Mouse (Mus musculus) induced T-regulatory cell, adult 2 months (primary cell): ENCODE data around the gene Zmynd12.

Experiments used
- DNase-seq: peaks from one replicate; pipeline ENCODE4 v3.0.0-alpha.2; 2012; ENCODE audit warnings: low read depth

Zmynd12 gene

DNA sequence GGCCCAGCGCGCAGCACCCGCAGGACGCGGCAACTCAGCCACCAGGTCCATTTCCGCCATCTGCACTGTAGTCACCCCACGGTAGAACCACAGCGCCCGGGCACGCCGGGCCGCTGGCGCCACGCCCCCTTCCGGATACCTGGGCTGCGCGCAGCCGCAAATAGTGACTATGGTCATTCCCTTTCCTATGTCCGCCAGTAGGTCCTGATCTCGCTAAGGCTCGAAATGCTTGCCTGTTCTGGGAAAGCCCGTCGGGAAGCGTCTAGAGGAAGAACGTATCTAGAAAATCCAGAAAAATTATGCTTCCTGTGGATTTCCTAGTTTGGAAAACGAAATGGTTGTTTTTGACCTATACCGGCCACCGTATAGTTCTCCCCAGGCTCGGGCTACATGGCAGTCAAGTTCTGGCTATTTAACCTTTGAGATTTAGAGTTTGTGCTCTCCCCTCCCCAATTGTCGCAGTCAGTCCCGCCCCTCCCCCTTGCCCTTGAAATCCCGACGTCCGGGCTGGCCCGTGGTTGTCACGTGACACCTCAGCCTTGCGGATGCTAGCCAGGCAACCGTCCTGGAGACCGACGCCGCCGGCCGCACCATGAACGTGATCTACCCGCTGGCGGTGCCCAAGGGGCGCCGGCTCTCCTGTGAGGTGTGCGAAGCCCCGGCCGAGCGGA is at the start of gene Zmynd12, which contains the start of gene Ppcs:
TSS of gene Zmynd12 (plus strand) at position 521 of the 671 bp plus-strand sequence.
TSS of gene Ppcs (minus strand) at position 127 of the 671 bp plus-strand sequence.
- peak; percentile 95 for DNase-seq

DNA sequence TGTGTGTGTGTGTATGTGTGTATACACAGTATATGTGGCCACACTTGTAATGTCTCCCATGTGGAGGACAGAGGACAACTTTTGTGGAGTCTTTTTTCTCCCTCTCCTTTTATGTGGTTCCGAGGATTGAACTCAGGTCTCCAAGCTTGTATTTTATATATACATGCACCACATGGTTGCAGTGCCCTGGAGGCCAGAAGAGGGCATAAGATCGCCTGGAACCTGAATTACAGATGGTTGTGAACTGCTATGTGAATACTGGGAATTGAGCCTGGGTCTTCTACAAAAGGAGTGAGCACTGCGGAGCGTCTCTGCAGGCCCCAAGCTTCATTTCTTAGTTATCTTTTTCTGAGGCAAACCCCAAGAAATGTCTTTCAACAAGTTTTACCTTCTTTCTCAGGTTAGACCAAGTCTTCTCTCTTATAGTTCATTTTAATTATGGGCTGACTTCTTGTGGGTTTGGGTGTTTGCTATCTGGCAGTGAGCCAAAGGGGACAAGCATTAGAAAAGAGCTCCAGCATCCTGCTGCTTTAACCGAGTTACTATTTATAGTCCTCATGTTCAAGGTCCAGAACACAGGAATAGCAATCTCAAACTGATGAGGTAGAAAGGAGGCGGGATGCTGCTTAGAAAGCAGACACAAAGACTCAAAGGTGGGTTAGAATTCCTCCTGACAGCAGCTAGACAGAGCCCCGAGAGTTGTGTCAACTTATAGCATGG is 41.0 kb upstream of the Zmynd12 start:
- DNase-seq: no peak

DNA sequence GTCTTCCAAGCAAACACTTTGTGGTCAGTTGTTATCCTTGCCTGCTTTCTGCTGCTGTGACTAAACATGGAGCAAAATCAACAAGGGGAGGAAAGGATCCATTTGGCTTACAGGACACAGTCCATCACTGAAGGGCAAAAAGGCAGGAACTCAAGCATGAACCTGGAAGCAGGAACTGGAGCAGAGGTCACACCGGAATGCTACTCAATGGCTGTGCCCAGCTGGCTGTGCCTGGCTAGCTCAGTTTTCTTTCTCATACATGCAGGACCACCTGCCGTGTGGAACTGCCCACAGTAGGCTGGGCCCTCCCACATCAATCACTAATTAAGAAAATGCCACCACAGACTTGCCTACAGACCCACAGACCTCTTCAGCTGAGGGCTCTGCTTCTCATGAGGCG is 33.4 kb upstream of the Zmynd12 start:
- DNase-seq: no peak

DNA sequence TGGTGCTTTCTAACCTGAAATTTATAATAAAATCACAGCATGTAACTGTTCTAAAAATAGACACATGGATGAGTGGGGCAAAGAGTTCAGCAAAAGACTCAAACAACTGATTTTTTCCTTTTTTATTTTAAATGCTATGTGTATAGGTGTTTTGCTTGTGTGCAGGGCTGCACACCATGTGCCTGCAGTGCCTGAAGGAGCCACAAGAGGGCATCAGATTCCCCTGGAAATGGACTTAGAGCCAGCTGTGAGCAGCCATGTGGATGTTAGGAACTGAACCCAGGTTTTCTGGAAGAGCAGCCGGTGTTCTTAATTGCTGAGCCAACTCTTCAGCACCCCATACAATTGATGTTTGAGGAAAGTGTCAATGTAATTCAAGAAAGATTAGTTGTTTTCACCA is 32.2 kb upstream of the Zmynd12 start:
- DNase-seq: peak; percentile 70

DNA sequence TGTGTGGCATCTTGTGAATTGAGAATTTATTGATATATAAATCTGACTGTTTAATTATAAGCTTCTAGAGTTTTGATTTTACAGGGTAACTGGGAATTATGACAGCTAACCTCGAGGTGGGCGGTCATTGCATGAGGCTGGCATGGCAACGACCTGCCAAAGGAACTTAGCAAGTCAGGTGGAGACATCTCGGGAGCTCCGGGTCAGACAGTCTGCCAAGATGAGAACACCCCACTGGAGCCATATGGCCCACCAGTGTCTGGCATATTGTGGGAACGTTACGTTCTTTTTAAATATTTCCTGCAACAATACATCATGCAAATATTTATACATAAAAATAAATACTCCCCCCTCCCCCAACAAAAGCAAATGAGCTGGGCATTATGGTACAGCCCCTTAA is 23.9 kb upstream of the Zmynd12 start:
- no peak for DNase-seq

GRCm38 (mm10) chr4:119400896-119401295 is 21.7 kb upstream of the Zmynd12 start:
- no peak for DNase-seq

GRCm38 (mm10) chr4:119403431-119403830 is 19.2 kb upstream of the Zmynd12 start:
- no peak for DNase-seq

GRCm38 (mm10) chr4:119411877-119412650 is 10.6 kb upstream of the Zmynd12 start:
- no peak for DNase-seq

GRCm38 (mm10) chr4:119412791-119413190 is 9.8 kb upstream of the Zmynd12 start:
- DNase-seq: no peak

- peak; percentile 88 for DNase-seq
Measured at GRCm38 (mm10) chr4:119415072-119415753, 7.4 kb upstream of the Zmynd12 start, which contains the start of gene Ccdc30. Ccdc30 (minus strand) TSS chr4:119415521.

DNA sequence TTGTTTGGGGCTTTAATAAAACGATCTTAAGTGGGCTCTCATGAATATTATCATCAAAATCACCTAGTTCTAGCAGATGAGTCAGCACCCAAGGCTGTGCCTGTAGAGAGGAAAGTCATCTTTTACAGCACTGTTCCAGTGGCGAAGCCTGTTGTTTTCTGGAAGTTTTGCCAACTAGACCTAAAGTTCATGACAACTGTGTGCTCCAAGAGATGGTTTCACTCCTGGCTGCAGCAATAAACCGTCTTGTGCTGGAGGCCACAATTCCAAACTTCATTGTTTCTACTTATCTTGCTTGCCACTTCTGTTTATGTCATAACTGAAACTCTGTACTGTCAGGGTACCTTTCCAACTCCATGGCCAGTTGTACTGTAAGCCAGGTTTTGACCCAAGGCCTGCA is 5.3 kb upstream of the Zmynd12 start:
- no peak for DNase-seq

- DNase-seq: no peak
Measured at GRCm38 (mm10) chr4:119417894-119418293, 4.7 kb upstream of the Zmynd12 start.

GRCm38 (mm10) chr4:119421191-119421590 is 1.4 kb upstream of the Zmynd12 start:
- DNase-seq: peak; percentile 27

GRCm38 (mm10) chr4:119421921-119422293 is 707 bp upstream of the Zmynd12 start:
- DNase-seq: no peak

GRCm38 (mm10) chr4:119425077-119425476 is 2.5 kb downstream of the Zmynd12 start:
- DNase-seq: no peak

DNA sequence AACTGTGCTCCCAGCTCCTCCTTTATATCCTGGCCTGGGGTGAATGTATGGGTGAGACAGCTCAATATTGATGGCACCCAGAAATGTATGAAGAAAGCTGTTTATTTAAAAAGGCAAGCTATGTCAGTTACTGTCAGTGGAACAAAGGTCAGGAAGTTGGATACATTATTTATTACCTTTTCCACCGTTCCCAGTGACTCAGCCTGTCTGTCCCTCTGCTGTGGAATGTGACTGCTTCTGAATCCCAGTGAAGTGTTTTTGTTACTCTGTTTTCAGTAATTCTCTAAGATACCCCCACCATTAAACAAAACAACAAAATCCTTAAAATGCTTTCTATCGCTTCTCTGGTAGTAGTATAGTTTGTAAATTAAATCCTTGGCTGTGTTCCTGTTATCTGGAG is 3.0 kb downstream of the Zmynd12 start:
- DNase-seq: no peak

DNA sequence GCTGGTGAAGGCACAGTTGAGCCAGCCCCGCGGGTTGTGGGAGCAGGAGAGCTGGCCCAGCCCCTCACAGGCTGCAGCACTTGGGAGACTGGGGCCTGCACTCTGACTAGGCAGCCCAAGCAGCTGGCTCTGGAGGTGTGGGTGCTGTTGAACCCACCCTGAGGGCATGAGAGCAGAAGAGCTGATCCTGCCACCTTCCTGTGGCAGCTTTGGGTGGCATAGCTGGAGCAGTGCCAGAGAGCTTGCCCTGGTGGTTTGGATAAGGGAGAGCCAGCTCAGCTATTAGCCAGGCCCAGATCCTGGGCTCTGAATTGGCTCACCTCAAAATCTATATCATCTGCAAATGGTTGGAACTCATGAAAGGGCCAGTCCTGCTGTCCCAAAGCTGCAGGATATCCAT is 5.1 kb downstream of the Zmynd12 start:
- no peak for DNase-seq

DNA sequence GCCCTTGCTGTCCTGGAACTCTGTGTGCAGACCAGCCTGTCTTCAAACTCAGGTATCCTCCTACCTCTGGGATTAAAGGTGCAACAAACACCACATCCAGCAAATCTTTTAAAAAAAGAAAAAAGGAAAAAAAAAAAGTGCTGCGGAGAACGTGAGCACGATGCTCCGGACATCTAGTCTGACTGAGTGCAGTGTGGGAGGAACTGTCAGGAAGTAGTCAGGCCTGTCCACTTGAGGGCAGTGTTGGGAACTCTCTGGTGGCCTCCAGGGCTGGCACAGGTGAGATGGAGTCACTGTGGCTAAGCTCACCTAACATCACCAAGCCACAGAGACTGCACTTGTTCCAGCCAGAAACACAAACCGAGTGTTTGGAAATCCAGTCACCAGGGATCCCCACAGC is 8.1 kb downstream of the Zmynd12 start:
- DNase-seq: peak; percentile 78

DNA sequence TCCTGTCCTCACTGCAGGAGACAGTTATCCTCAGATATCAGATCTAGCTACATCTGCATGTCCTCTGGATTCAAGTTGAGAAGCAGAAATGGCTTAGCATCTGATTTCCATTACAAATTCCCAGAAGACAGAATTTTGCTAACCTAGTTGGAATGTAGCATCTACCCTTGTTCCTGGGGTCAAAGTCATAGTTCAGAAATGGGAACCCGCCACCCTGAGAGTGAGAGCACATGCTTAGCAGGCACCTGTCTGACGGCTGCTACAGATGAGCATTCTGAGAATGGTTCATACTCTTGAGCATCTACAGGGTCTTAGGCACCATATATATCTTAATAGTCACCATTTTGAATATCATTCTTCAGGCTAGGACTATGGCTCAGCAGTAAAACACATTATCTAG is 15.3 kb downstream of the Zmynd12 start:
- no peak for DNase-seq

- DNase-seq: no peak
Measured at GRCm38 (mm10) chr4:119441836-119442235, 19.2 kb downstream of the Zmynd12 start.

DNA sequence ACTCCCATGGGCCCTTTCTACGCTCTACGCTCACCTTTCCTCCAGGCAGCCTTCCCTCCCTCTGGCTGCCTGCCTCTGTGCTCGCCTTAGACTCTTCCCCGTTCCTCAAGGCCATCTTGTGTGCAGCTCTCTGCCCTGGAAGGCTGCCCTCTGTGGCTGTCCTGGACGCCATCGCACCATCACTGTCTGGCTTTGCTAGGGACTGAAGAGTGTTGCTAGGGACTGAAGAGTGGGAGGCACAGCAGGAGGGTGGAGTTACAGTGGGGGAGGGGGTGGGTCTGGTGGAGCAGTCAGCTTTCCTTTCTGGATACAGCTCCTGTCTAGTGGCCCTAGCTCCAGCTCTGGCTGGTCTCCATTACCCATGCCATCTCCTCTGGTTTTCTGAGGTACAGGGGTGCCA is 19.9 kb downstream of the Zmynd12 start:
- DNase-seq: no peak

DNA sequence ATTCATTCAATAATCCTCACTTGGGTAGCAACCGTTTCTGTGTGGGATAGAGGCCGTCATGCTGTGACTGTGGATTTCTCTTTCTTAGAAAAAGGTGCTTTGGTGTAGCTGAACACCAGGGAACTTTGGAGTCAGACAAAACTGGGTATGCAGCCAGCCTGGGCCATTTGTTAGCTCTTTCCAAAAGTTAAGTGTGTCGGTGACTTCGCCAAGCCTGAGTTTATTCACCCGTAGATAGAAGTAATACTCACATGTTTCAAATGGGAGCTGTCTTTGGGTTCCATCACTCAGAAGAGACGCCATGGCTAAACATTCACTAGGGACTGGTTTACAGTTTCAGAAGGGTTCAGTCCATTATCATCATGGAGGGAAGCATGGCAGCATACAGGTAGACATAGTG is 24.6 kb downstream of the Zmynd12 start:
- no peak for DNase-seq
